Mouse (Mus musculus) Muller cell, postnatal 12 days (primary cell): ENCODE results near the gene Avpi1.
"Not testable (repeated sequence)": the region's sequence is repeated elsewhere in the genome, so short reads cannot be mapped to it uniquely, and the experiment has no call there.

Experiments used
- DNase-seq: peaks from one replicate; pipeline ENCODE4 v3.0.0-alpha.2; 2015; ENCODE audit errors: inconsistent ontology term

Avpi1 gene

GRCm38 (mm10) chr19:42115783-42116335, 13.0 kb downstream of the Avpi1 start:
- DNase-seq, result no peak

- no peak for DNase-seq
Measured at GRCm38 (mm10) chr19:42104681-42105080, 24.2 kb downstream of the Avpi1 start.

GRCm38 (mm10) chr19:42099406-42099805, 29.5 kb downstream of the Avpi1 start:
- peak; percentile 6 for DNase-seq

- DNase-seq, result peak; percentile 71
Measured at GRCm38 (mm10) chr19:42090637-42091141, 38.2 kb downstream of the Avpi1 start.

GRCm38 (mm10) chr19:42089748-42090595, 38.9 kb downstream of the Avpi1 start, which contains the start of gene Pi4k2a:
Pi4k2a (plus strand) TSS chr19:42090470.
- peak; percentile 99 for DNase-seq

GRCm38 (mm10) chr19:42089103-42089747, 39.6 kb downstream of the Avpi1 start:
- peak; percentile 17 for DNase-seq

GRCm38 (mm10) chr19:42086166-42086565, 42.7 kb downstream of the Avpi1 start, which contains the start of gene Morn4:
Morn4 (minus strand) TSS chr19:42086357.
- DNase-seq, result peak; percentile 96

GRCm38 (mm10) chr19:42085690-42086089, 43.2 kb downstream of the Avpi1 start:
- peak; percentile 6 for DNase-seq

GRCm38 (mm10) chr19:42081613-42082012, 47.2 kb downstream of the Avpi1 start:
- not testable (repeated sequence) for DNase-seq

GRCm38 (mm10) chr19:42080469-42080868, 48.4 kb downstream of the Avpi1 start:
- DNase-seq, result no peak

- DNase-seq, result peak; percentile 95
Measured at GRCm38 (mm10) chr19:42079950-42080349, 48.9 kb downstream of the Avpi1 start.

- DNase-seq, result no peak
Measured at GRCm38 (mm10) chr19:42079006-42079405, 49.9 kb downstream of the Avpi1 start.

GRCm38 (mm10) chr19:42078566-42078965, 50.3 kb downstream of the Avpi1 start:
- DNase-seq, result no peak

GRCm38 (mm10) chr19:42075992-42076391, 52.9 kb downstream of the Avpi1 start:
- DNase-seq, result no peak

GRCm38 (mm10) chr19:42075051-42075450, 53.8 kb downstream of the Avpi1 start:
- no peak for DNase-seq
